Mouse (Mus musculus) ES-E14 (cell line): ENCODE data around the gene Alk. TPM values are rescaled to one million over a fixed set of nuclear protein-coding genes. Genes with fewer than 3 reads are reported as not detected.

ENCODE experiments used
- DNase-seq: peaks from one replicate; pipeline ENCODE4 v3.0.0-alpha.2; 2013; ENCODE audit warnings: low read depth, low spot score
- H3K27ac ChIP-seq: 2 replicates; pipeline ENCODE4 v1.5.1; 2012; ENCODE audit warnings: low read depth, mild to moderate bottlenecking, low read length, moderate library complexity, mixed read lengths; ENCODE audit not compliant: poor library complexity, insufficient read depth, severe bottlenecking
- H3K36me3 ChIP-seq: 2 replicates; pipeline ENCODE4 v1.6.1; 2012; ENCODE audit warnings: mild to moderate bottlenecking, low read length, moderate library complexity, mixed read lengths; ENCODE audit not compliant: control insufficient read depth, poor library complexity, insufficient read depth, severe bottlenecking
- H3K4me1 ChIP-seq, 2 experiments: fragments of 150-350 bp in 1 of 2; sonication (generic) in 1 of 2; 2 replicates each; pipeline ENCODE4 v1.6.1; 2012; ENCODE audit warnings: low read length in 2 of 2, mild to moderate bottlenecking in 1 of 2, mixed read lengths in 1 of 2; ENCODE audit not compliant: control insufficient read depth in 2 of 2, insufficient read depth in 2 of 2, poor library complexity in 1 of 2
- H3K4me3 ChIP-seq, 2 experiments: fragments of 150-350 bp in 1 of 2; sonication (generic) in 1 of 2; 2 replicates each; pipeline ENCODE4 v1.5.1; 2012; ENCODE audit warnings: low read length in 2 of 2, low read depth in 1 of 2, mild to moderate bottlenecking in 1 of 2, mixed read lengths in 1 of 2; ENCODE audit not compliant: insufficient read depth in 1 of 2, poor library complexity in 1 of 2, severe bottlenecking in 1 of 2
- H3K9ac ChIP-seq: 2 replicates; pipeline ENCODE4 v1.6.1; 2012; ENCODE audit warnings: low read depth, mild to moderate bottlenecking, low read length, mixed read lengths; ENCODE audit not compliant: poor library complexity, insufficient read depth, severe bottlenecking
- H3K9me3 ChIP-seq: fragments of 150-350 bp; sonication (generic); 2 replicates; pipeline ENCODE4 v1.6.1; 2012; ENCODE audit warnings: low read depth, mild to moderate bottlenecking, low read length; ENCODE audit not compliant: control insufficient read depth, insufficient read depth
- CHD2 ChIP-seq: IDR thresholded peaks from 2 replicates; pipeline ENCODE4 v1.6.1; 2014; ENCODE audit warnings: mild to moderate bottlenecking, low read depth, low read length, inconsistent platforms
- HCFC1 ChIP-seq: IDR thresholded peaks from 2 replicates; pipeline ENCODE4 v1.6.1; 2012; ENCODE audit warnings: low read length, inconsistent platforms, borderline replicate concordance; ENCODE audit not compliant: insufficient read depth
- MAFK ChIP-seq: IDR thresholded peaks from 2 replicates; pipeline ENCODE4 v1.6.1; 2014; ENCODE audit warnings: mild to moderate bottlenecking, low read depth, low read length, inconsistent platforms; ENCODE audit not compliant: insufficient read depth
- ZC3H11A ChIP-seq: IDR thresholded peaks from 2 replicates; pipeline ENCODE4 v1.6.1; 2012; ENCODE audit warnings: low read depth, mild to moderate bottlenecking, inconsistent platforms, low read length, borderline replicate concordance
- ZNF384 ChIP-seq: IDR thresholded peaks from 2 replicates; pipeline ENCODE4 v1.6.1; 2012; ENCODE audit warnings: low read depth, low read length, inconsistent platforms
- in situ Hi-C, 2 experiments: fragments of 600-800 bp; cut with MboI; formaldehyde crosslinking; loops; one replicate each; pipeline ENCODE4 v1.15.1; 2025; ENCODE audit warnings: low sequenced_read_pairs in 2 of 2, inconsistent platforms in 1 of 2; ENCODE audit not compliant: unreplicated experiment in 2 of 2
- total RNA-seq: library from RNA; depleted of rRNA; stranded (reverse); fragments of 300-350 nt; gene quantifications from 2 replicates; pipeline ENCODE4 v1.2.3, GENCODE M21; 2012

Gene Alk
- total RNA-seq, 1 experiment: 0.58 TPM

DNA sequence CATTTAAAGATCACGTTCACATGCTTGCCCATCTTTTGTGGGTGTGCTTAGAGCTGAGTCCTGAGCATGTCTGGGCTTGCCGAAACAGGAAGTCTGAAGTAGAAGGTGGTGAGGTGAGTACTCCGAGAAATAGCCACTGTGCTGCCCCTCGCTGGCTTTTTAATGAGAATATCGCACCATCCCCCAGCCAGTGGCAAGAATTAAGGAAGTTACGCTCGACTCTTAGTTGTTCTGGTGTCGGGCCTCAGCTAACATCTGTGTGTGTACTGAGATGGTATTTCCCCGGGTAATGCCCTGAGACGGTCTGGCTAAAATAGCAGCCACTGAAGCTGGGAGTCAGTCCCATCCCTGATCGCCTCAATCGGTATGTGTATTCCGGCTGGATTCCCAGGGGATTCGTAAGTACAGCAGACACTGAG lies 424.7 kb downstream of the Alk start:
- Histone ChIP-seq H3K4me3 (no peak overlapping the region), H3K4me1 (no peaks in the 10 kb centered on the region), H3K9me3 (no peaks in the 10 kb centered on the region), H3K9ac (no peak overlapping the region), H3K27ac (no peak overlapping the region), H3K36me3 (no peaks in the 10 kb centered on the region)
- DNase-seq: no peak
- in situ Hi-C loops: no loop called here
- no peak for TF ChIP-seq ZNF384
- TF ChIP-seq HCFC1: no peak
- TF ChIP-seq ZC3H11A: no peak
- no peak for TF ChIP-seq MAFK
- no peak for TF ChIP-seq CHD2

GRCm38 (mm10) chr17:72173778-72174177 lies 430.6 kb downstream of the Alk start:
- TF ChIP-seq MAFK: no peak
- TF ChIP-seq ZNF384: no peak
- Histone ChIP-seq H3K36me3 (no peaks in the 10 kb centered on the region), H3K27ac (no peak overlapping the region), H3K9ac (no peak overlapping the region), H3K9me3 (no peaks in the 10 kb centered on the region), H3K4me1 (no peaks in the 10 kb centered on the region), H3K4me3 (no peak overlapping the region)
- in situ Hi-C loops: no loop called here
- DNase-seq: no peak

GRCm38 (mm10) chr17:72168152-72168551 lies 436.3 kb downstream of the Alk start:
- in situ Hi-C loops: no loop called here
- Histone ChIP-seq H3K4me1 (no peaks in the 10 kb centered on the region), H3K36me3 (no peaks in the 10 kb centered on the region), H3K9me3 (no peaks in the 10 kb centered on the region), H3K4me3 (no peak overlapping the region), H3K9ac (no peak overlapping the region), H3K27ac (no peak overlapping the region)
- DNase-seq: no peak
- TF ChIP-seq MAFK (no peak), ZNF384 (no peak), CHD2 (no peak), HCFC1 (no peak), ZC3H11A (no peak)

DNA sequence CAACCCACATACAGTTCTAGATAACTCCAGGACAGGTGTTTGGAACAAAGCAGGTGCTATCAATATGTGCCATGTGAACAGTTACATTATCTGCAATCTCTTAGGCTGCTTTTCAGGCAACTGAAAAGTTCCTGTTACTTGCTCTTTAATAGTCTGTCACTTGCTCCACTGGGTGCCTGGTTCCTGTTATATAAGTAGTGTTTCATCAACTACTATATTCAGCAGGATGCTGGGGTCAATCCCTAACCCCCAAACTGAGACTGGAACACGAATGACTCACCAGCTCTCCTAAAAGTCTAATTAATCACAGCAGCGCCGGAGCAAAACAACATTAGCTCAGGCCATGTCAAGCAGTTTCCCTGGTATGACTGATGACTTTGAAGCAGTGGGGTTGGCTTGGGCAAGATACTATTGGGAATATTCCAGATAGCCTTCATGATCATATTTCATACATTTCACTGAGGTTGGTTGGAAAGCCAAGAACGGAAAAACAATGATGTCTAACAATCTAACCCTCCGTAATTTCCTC lies 445.5 kb downstream of the Alk start:
- DNase-seq: no peak
- Histone ChIP-seq H3K27ac (no peak overlapping the region), H3K36me3 (no peaks in the 10 kb centered on the region), H3K4me3 (no peak overlapping the region), H3K4me1 (no peaks in the 10 kb centered on the region), H3K9me3 (no peaks in the 10 kb centered on the region), H3K9ac (no peak overlapping the region)
- TF ChIP-seq ZC3H11A: no peak
- no peak for TF ChIP-seq CHD2
- no peak for TF ChIP-seq HCFC1
- no peak for TF ChIP-seq MAFK
- in situ Hi-C loops: no loop called here

- no peak overlapping the region for H3K4me3 ChIP-seq
- no peak overlapping the region for H3K9ac ChIP-seq
- no peaks in the 10 kb centered on the region for H3K4me1 ChIP-seq
- in situ Hi-C loops: no loop called here
- no peak overlapping the region for H3K27ac ChIP-seq
- no peak for TF ChIP-seq HCFC1
- TF ChIP-seq CHD2: no peak
- TF ChIP-seq ZNF384: no peak
- no peak for TF ChIP-seq MAFK
- TF ChIP-seq ZC3H11A: no peak
- H3K36me3 ChIP-seq: no peaks in the 10 kb centered on the region
- DNase-seq: no peak
- no peaks in the 10 kb centered on the region for H3K9me3 ChIP-seq
These were observed 446.4 kb downstream of the Alk start for GRCm38 (mm10) chr17:72157830-72158629.
